Mouse (Mus musculus): ENCODE results near the gene Cd52.
A peak's percentile ranks its signal among the peaks of the same experiment; 100 is the strongest.

Cd52 gene

GRCm38 (mm10) chr4:134041317-134042123 is 53.4 kb downstream of the Cd52 start:
- DNase-seq = no peak

GRCm38 (mm10) chr4:134035953-134036352 is 58.9 kb downstream of the Cd52 start:
- peak; percentile 52 to 77 for DNase-seq

All from kidney, adult 8-10 months (tissue).